Mouse (Mus musculus): ENCODE data around the gene Olfr1414.
"Not testable (repeated sequence)": the region's sequence is repeated elsewhere in the genome, so short reads cannot be mapped to it uniquely, and the experiment has no call there.

GRCm38 (mm10) chr1:92511646-92512045, 6.8 kb downstream of the Olfr1414 start:
- not testable (repeated sequence) for TF ChIP-seq CTCF (conservative IDR thresholded peaks at IDR 0.05; ENCODE audit: low read length); POU5F1 (IDR thresholded peaks at IDR 0.05; ENCODE audit: borderline replicate concordance, low read length)
